ENCODE assay signal across 19 mouse cellular contexts in the genomic region with DNA sequence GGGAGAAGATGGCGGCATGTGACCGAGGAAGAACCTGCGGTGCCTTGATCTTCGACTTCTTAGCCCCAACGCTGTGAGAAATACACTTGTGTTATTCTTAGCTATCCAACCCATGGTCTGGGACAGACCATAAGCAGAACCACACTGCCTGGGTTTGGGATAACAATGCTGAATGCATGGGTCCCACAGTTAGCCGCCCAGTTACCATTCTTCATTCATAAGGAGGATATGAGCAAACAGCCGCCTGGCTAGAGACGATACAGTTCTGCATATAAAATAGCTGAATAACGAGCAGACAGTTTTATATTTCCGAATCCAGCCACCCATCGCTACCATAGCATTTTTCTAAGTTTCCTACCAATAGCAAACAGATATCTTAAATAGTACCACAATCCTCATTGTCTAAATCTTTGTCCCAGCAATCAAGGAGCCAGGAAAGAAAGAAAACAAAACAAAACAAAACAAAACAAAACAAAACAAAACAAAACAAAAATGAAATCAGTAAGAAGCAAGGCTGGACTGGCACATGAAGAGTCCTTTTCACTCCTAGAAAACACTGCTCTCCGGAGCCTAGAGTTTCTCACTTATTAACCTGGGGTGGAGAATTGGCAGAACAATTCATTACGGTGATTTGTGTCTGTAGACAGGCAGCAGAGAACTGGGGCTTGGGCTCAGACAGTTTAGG.
DNase-seq lines count a peak whose midpoint lies in the region; ATAC-seq and TF ChIP-seq lines count a peak whose summit lies in the region.
"Had no signal": no experiment of that assay in that cellular context is flagged by ENCODE, and none has a peak within 500 bp of the region (broad histone marks: within the 10 kb centered on the region; RNA-seq: fewer than 3 reads in every experiment).

No protein-coding gene starts in this region.

- no peak overlapping the region for H3K27ac ChIP-seq in kidney, adult 2 months (ENCODE audit: insufficient read depth, low read depth, low read length)
- no peak overlapping the region; the same call in 1 of the 2 replicates for H3K27ac ChIP-seq in embryonic facial prominence, embryonic 14.5 days (replicated peaks; ENCODE audit: low read depth, low read length)
- no peak overlapping the region for H3K27ac ChIP-seq in hindbrain, embryonic 16.5 days (ENCODE audit: low read depth, low read length)
- no peak overlapping the region for H3K27ac ChIP-seq in midbrain, embryonic 16.5 days (ENCODE audit: low read length)
- H3K27ac ChIP-seq: embryonic facial prominence, embryonic 12.5 days; forebrain, embryonic 10.5 days; liver, embryonic 12.5 days; macrophage had no signal

- no peak overlapping the region; the same call in 1 of the 2 replicates for H3K4me2 ChIP-seq in embryonic facial prominence, embryonic 14.5 days (ENCODE audit: low read depth, low read length)
- peak overlapping the region; percentile 33 for H3K4me2 ChIP-seq in hindbrain, embryonic 16.5 days (ENCODE audit: low read length)
- H3K4me2 ChIP-seq in midbrain, embryonic 16.5 days (ENCODE audit: low read length): peak overlapping the region; percentile 15; the same call in 1 of the 2 replicates
- H3K4me2 ChIP-seq: embryonic facial prominence, embryonic 12.5 days; liver, embryonic 12.5 days; lung, embryonic 14.5 days had no signal

- peak; percentile 18; the same call in 1 of the 2 replicates for ATAC-seq in embryonic facial prominence, embryonic 14.5 days (ENCODE audit: low read depth)
- no peak for ATAC-seq in hindbrain, embryonic 16.5 days
- ATAC-seq in midbrain, embryonic 16.5 days: no peak
- ATAC-seq: intestine, embryonic 16.5 days; liver, embryonic 12.5 days had no signal

- H3K9me3 ChIP-seq in embryonic facial prominence, embryonic 14.5 days (ENCODE audit: control insufficient read depth, low read length): no peaks in the 10 kb centered on the region
- no peaks in the 10 kb centered on the region for H3K9me3 ChIP-seq in hindbrain, embryonic 16.5 days (ENCODE audit: control insufficient read depth, low read length)
- no peaks in the 10 kb centered on the region for H3K9me3 ChIP-seq in midbrain, embryonic 16.5 days (replicated peaks; ENCODE audit: control insufficient read depth, low read length, poor library complexity, severe bottlenecking)
- H3K9me3 ChIP-seq: embryonic facial prominence, embryonic 12.5 days; forebrain, embryonic 10.5 days; liver, embryonic 12.5 days had no signal

- peak; percentile 22 for DNase-seq in kidney, adult 2 months
- DNase-seq in kidney, postnatal 36 days: no peak
- no peak for DNase-seq in embryonic facial prominence, embryonic 14.5 days (ENCODE audit: low spot score)
- DNase-seq in heart, postnatal 36 days: no peak
- no peak for DNase-seq in cerebellum, postnatal 4 days (ENCODE audit: low spot score in 2 of 2)
- no peak for DNase-seq in heart, postnatal 4 days
- DNase-seq: adrenal gland, postnatal 25 days; B cell, adult 2 months; cerebellum, adult 2 months; gastrocnemius, postnatal 25 days; lung, embryonic 14.5 days; right cerebral cortex, adult 18-20 months had no signal

- H3K4me1 ChIP-seq in kidney, adult 2 months (ENCODE audit: control insufficient read depth, insufficient read depth, low read length): no peaks in the 10 kb centered on the region
- peaks cover 3% of the 10 kb centered on the region; the same call in 1 of the 2 replicates for H3K4me1 ChIP-seq in embryonic facial prominence, embryonic 14.5 days (ENCODE audit: control insufficient read depth, insufficient read depth, low read length)
- H3K4me1 ChIP-seq in hindbrain, embryonic 16.5 days (ENCODE audit: control insufficient read depth, insufficient read depth, low read depth, low read length): no peaks in the 10 kb centered on the region
- H3K4me1 ChIP-seq in midbrain, embryonic 16.5 days (ENCODE audit: control insufficient read depth, insufficient read depth, low read length): no peaks in the 10 kb centered on the region
- H3K4me1 ChIP-seq: liver, embryonic 12.5 days had no signal

- intact Hi-C loops in heart, postnatal 36 days (cut with DNase I): no loop called here

- H3K9ac ChIP-seq in embryonic facial prominence, embryonic 14.5 days (ENCODE audit: low read depth, low read length): no peak overlapping the region
- 0 out of 2 replicates have a peak overlapping the region, but pooled peaks have one; percentile 23 for H3K9ac ChIP-seq in hindbrain, embryonic 16.5 days (ENCODE audit: low read depth, low read length)
- no peak overlapping the region; the same call in 1 of the 2 replicates for H3K9ac ChIP-seq in midbrain, embryonic 16.5 days (ENCODE audit: low read depth, low read length)
- H3K9ac ChIP-seq: embryonic facial prominence, embryonic 12.5 days; liver, embryonic 12.5 days; lung, embryonic 14.5 days had no signal

- no peak for TF ChIP-seq POLR2A in kidney, adult 2 months (IDR thresholded peaks at IDR 0.05; ENCODE audit: low read depth, low read length)

- 80% methylated on average over 13 of the region's 13 CpGs for WGBS in kidney, adult 2 months
- WGBS in embryonic facial prominence, embryonic 14.5 days: 74% methylated on average over 13 of the region's 13 CpGs
- 76% methylated on average over 13 of the region's 13 CpGs for WGBS in hindbrain, embryonic 16.5 days
- 72% methylated on average over 13 of the region's 13 CpGs for whole genome bisulfite sequencing in midbrain, embryonic 16.5 days

- no peak for TF ChIP-seq CTCF in kidney, adult 2 months (conservative IDR thresholded peaks at IDR 0.05; ENCODE audit: insufficient read depth, insufficient read length, low read depth, low read length)

- H3K36me3 ChIP-seq in kidney, adult 2 months (ENCODE audit: control insufficient read depth, insufficient read depth, low read length): no peaks in the 10 kb centered on the region
- no peaks in the 10 kb centered on the region for H3K36me3 ChIP-seq in embryonic facial prominence, embryonic 14.5 days (ENCODE audit: control insufficient read depth, insufficient read depth, low read length)
- H3K36me3 ChIP-seq in hindbrain, embryonic 16.5 days (ENCODE audit: control insufficient read depth, insufficient read depth, low read length): no peaks in the 10 kb centered on the region
- H3K36me3 ChIP-seq in midbrain, embryonic 16.5 days (ENCODE audit: control insufficient read depth, insufficient read depth, low read length): no peaks in the 10 kb centered on the region
- H3K36me3 ChIP-seq: embryonic facial prominence, embryonic 12.5 days; forebrain, embryonic 10.5 days; liver, embryonic 12.5 days had no signal

- H3K4me3 ChIP-seq in kidney, adult 2 months (ENCODE audit: insufficient read depth, low read depth, low read length): no peak overlapping the region
- no peak overlapping the region for H3K4me3 ChIP-seq in embryonic facial prominence, embryonic 14.5 days (ENCODE audit: low read depth, low read length)
- no peak overlapping the region for H3K4me3 ChIP-seq in hindbrain, embryonic 16.5 days (ENCODE audit: low read length)
- no peak overlapping the region for H3K4me3 ChIP-seq in midbrain, embryonic 16.5 days (ENCODE audit: low read depth, low read length)
- H3K4me3 ChIP-seq: embryonic facial prominence, embryonic 12.5 days; forebrain, embryonic 10.5 days; liver, embryonic 12.5 days had no signal

- no peaks in the 10 kb centered on the region for H3K27me3 ChIP-seq in kidney, adult 2 months (replicated peaks; ENCODE audit: control insufficient read depth, insufficient read depth, low read length)
- H3K27me3 ChIP-seq in embryonic facial prominence, embryonic 14.5 days (replicated peaks; ENCODE audit: control insufficient read depth, insufficient read depth, low read length): no peaks in the 10 kb centered on the region
- no peaks in the 10 kb centered on the region for H3K27me3 ChIP-seq in hindbrain, embryonic 16.5 days (replicated peaks; ENCODE audit: control insufficient read depth, insufficient read depth, low read length)
- H3K27me3 ChIP-seq in midbrain, embryonic 16.5 days (ENCODE audit: control insufficient read depth, insufficient read depth, low read depth, low read length): no peaks in the 10 kb centered on the region
- H3K27me3 ChIP-seq: embryonic facial prominence, embryonic 12.5 days; liver, embryonic 12.5 days had no signal
